Mouse (Mus musculus) liver, adult 2 months (tissue): ENCODE measurements at regions not wholly inside any gene's neighbourhood (a gene's known extent, or its start where the extent isn't known, plus 50 kb on each side); places are given as distances from the start of the nearest gene placed in this dataset.

Experiments used
- CTCF ChIP-seq: fragments of 200-500 bp; IDR thresholded peaks from 2 replicates; pipeline ENCODE4 v1.5.1; 2011; ENCODE audit warnings: low read depth, low read length, control low read depth
- POLR2A ChIP-seq: fragments of 200-500 bp; IDR thresholded peaks from 2 replicates; pipeline ENCODE4 v1.6.1; 2011; ENCODE audit warnings: low read length, control low read depth; ENCODE audit not compliant: insufficient read depth; ENCODE audit errors: extremely low read depth

DNA sequence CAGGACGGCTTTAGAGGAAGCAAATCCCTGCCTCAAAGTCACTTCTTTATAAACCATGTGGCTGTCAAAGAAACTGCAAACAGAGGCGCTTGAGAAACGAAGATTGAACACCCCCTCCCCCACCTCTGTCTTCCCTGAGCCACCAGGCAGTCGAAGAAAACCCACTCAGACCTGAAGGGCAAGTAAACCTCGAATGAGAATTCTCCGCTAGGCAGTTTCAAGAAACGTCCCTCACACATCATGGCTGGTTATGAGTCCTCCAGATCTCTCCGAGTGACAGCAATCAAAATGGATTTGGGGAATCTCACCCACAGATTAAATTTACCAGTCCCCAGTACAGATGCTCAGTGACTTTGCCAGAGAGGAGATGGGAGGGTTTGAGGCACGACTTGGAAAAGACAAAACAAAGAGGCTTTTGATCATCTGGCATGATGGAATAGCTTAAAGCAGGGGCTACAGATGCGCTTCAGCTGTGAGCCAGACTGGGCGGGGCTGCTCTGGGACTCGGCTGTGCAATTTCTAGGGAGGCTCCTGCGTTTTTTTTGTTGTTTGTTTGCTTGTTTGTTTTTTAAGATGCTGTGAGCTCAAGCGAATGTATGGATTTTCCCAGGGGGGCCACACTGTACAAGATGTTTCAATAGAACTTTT, 325.1 kb upstream of the Smim15 start:
- TF ChIP-seq POLR2A (no peak), CTCF (no peak)
